Comparison of ENCODE assay signal across 27 mouse cellular contexts in genomic region chr19:27175617-27176016, GRCm38 (mm10). TPM values are rescaled to one million over a fixed set of nuclear protein-coding genes. Genes with fewer than 3 reads are reported as not detected.
DNase-seq lines count a peak whose midpoint lies in the region; ATAC-seq and TF ChIP-seq lines count a peak whose summit lies in the region.
"Had no signal": no experiment of that assay in that cellular context is flagged by ENCODE, and none has a peak within 500 bp of the region (broad histone marks: within the 10 kb centered on the region; RNA-seq: fewer than 3 reads in every experiment).

No protein-coding gene starts in this region.

- peak overlapping the region; percentile 88 for H3K27ac ChIP-seq in heart, adult 2 months
- H3K27ac ChIP-seq in midbrain, embryonic 13.5 days = no peak overlapping the region
- H3K27ac ChIP-seq: forebrain, embryonic 13.5 days; hindbrain, embryonic 10.5 days; hindbrain, postnatal 0 days; limb, embryonic 13.5 days; liver, embryonic 15.5 days; macrophage; midbrain, embryonic 10.5 days; stomach, embryonic 15.5 days had no signal

- 62% methylated on average over 1 of the region's 1 CpGs for WGBS in heart, adult 2 months
- 89% methylated on average over 1 of the region's 1 CpGs for WGBS in midbrain, embryonic 13.5 days

- peak; percentile 25 for DNase-seq in adrenal gland, postnatal 10 days
- no peak for DNase-seq in adrenal gland, adult 8-10 months
- DNase-seq in heart, adult 2 months = peak in 1 of 2 experiments; percentile 55
- no peak for DNase-seq in heart, postnatal 25 days (ENCODE audit: low spot score)
- DNase-seq in gastrocnemius, adult 8-10 months (ENCODE audit: low spot score in 2 of 2) = peak; percentile 45 to 51
- peak; percentile 21 to 55 for DNase-seq in heart, postnatal 14 days
- no peak for DNase-seq in left cerebral cortex, postnatal 36 days (ENCODE audit: low spot score in 2 of 2)
- DNase-seq: cerebellum, adult 2 months; cerebellum, postnatal 25 days; embryo, embryonic 11 days; kidney, postnatal 25 days; layer of hippocampus, postnatal 36 days; right cerebral cortex, adult 18-20 months; right cerebral cortex, postnatal 4 days; thymus, adult 18-20 months; thymus, postnatal 36 days had no signal

- no peak for ATAC-seq in midbrain, embryonic 13.5 days
- ATAC-seq: activated CD4-positive, CD25-positive, alpha-beta regulatory T cell, adult 4 months; forebrain, embryonic 13.5 days; hindbrain, postnatal 0 days; intestine, embryonic 16.5 days had no signal

- H3K4me1 ChIP-seq in heart, adult 2 months (ENCODE audit: control insufficient read depth, insufficient read depth, low read length) = peaks cover 1% of the 10 kb centered on the region; the same call in 1 of the 2 replicates
- H3K4me1 ChIP-seq in midbrain, embryonic 13.5 days (replicated peaks) = no peaks in the 10 kb centered on the region
- H3K4me1 ChIP-seq: hindbrain, embryonic 10.5 days; liver, embryonic 15.5 days; midbrain, embryonic 10.5 days had no signal

- H3K9ac ChIP-seq in heart, adult 2 months (ENCODE audit: low read depth, low read length) = no peak overlapping the region
- no peak overlapping the region for H3K9ac ChIP-seq in midbrain, embryonic 13.5 days (replicated peaks)
- H3K9ac ChIP-seq: forebrain, embryonic 13.5 days; limb, embryonic 13.5 days; liver, embryonic 15.5 days; stomach, embryonic 15.5 days had no signal

- TF ChIP-seq CTCF in heart, adult 2 months (IDR thresholded peaks at IDR 0.05) = no peak

- TF ChIP-seq POLR2A in heart, adult 2 months (IDR thresholded peaks at IDR 0.05; ENCODE audit: insufficient read depth, low read depth, low read length) = no peak

- no peak overlapping the region for H3K4me2 ChIP-seq in midbrain, embryonic 13.5 days (replicated peaks)
- H3K4me2 ChIP-seq: forebrain, embryonic 13.5 days; limb, embryonic 13.5 days; liver, embryonic 15.5 days; stomach, embryonic 15.5 days had no signal

- intact Hi-C loops in heart, adult 2 months (cut with DNase I) = loop anchor here (1.0 to 5.0 kb wide), 2 partner anchors 75 to 137 kb away; no protein-coding TSS in a partner anchor
- intact Hi-C loops in heart, postnatal 25 days (cut with DNase I) = loop anchor here (5.0 kb wide), 3 partner anchors 37 to 137 kb away; no protein-coding TSS in a partner anchor
- intact Hi-C loops in heart, postnatal 14 days (cut with DNase I) = loop anchor here (1.0 to 2.0 kb wide), 2 partner anchors 41 to 49 kb away; partner anchors contain the start of gene Vldlr
- intact Hi-C loops in left cerebral cortex, postnatal 36 days (cut with DNase I) = no loop called here

- TF ChIP-seq EP300 in heart, adult 2 months (IDR thresholded peaks at IDR 0.05; ENCODE audit: insufficient read depth, low read depth, low read length) = peak; percentile 73; the same call in 1 of the 2 replicates

- H3K79me2 ChIP-seq in heart, adult 2 months (replicated peaks; ENCODE audit: control insufficient read depth, insufficient read depth, low read length) = no peaks in the 10 kb centered on the region

- peaks cover 11% of the 10 kb centered on the region for H3K36me3 ChIP-seq in heart, adult 2 months (ENCODE audit: control insufficient read depth, insufficient read depth, low read length)
- no peaks in the 10 kb centered on the region for H3K36me3 ChIP-seq in midbrain, embryonic 13.5 days
- H3K36me3 ChIP-seq: hindbrain, embryonic 10.5 days; limb, embryonic 13.5 days; liver, embryonic 15.5 days; midbrain, embryonic 10.5 days; stomach, embryonic 15.5 days had no signal

- H3K9me3 ChIP-seq in midbrain, embryonic 13.5 days = no peaks in the 10 kb centered on the region
- H3K9me3 ChIP-seq: forebrain, embryonic 13.5 days; hindbrain, embryonic 10.5 days; limb, embryonic 13.5 days; liver, embryonic 15.5 days; midbrain, embryonic 10.5 days; stomach, embryonic 15.5 days had no signal

- H3K4me3 ChIP-seq in heart, adult 2 months = no peak overlapping the region
- no peak overlapping the region for H3K4me3 ChIP-seq in midbrain, embryonic 13.5 days (replicated peaks)
- H3K4me3 ChIP-seq: forebrain, embryonic 13.5 days; hindbrain, embryonic 10.5 days; limb, embryonic 13.5 days; liver, embryonic 15.5 days; midbrain, embryonic 10.5 days; stomach, embryonic 15.5 days had no signal

- no peaks in the 10 kb centered on the region for H3K27me3 ChIP-seq in heart, adult 2 months (ENCODE audit: control insufficient read depth, insufficient read depth, low read length)
- no peaks in the 10 kb centered on the region for H3K27me3 ChIP-seq in midbrain, embryonic 13.5 days
- H3K27me3 ChIP-seq: forebrain, embryonic 13.5 days; limb, embryonic 13.5 days; liver, embryonic 15.5 days; stomach, embryonic 15.5 days had no signal

RNA-seq across cellular contexts. Expression of gene Vldlr, which starts 40.7 kb away (rescaled TPM):
- 10 to 100 TPM; 45.6 to 52.4 TPM for total RNA-seq in adrenal gland, postnatal 10 days (2021)
- total RNA-seq in adrenal gland, adult 8-10 months (2022) = 10 to 100 TPM; 20.9 to 27.3 (median 21.9) TPM
- total RNA-seq in heart, adult 2 months (2021) = 100 to 1,000 TPM; 211 to 261 TPM
- polyA plus RNA-seq in heart, adult 2 months (2012; rRNA removed) = 72.6 and 125 TPM in 2 replicates
- total RNA-seq in heart, postnatal 25 days (2021) = 100 to 1,000 TPM; 189 to 191 TPM
- 100 to 1,000 TPM in 2 of 4 experiments, 10 to 100 TPM in 2; 67.6 to 124 (median 99.7) TPM for total RNA-seq in gastrocnemius, adult 8-10 months (2022)
- 100 to 1,000 TPM; 169 to 170 TPM for total RNA-seq in heart, postnatal 14 days (2021)
- polyA plus RNA-seq in midbrain, embryonic 13.5 days (2015; fragmentation: Nextera tagmentation; extraction: Ambion mirVana) = 29.8 and 31.6 TPM in 2 replicates
- total RNA-seq in left cerebral cortex, postnatal 36 days (2021) = 10 to 100 TPM; 58.3 to 60.9 TPM
- polyA plus RNA-seq: activated CD4-positive, CD25-positive, alpha-beta regulatory T cell, adult 4 months had no signal

Comparison
In these comparisons a context has a peak if more than half of its experiments do, and no peak if none do; other contexts are left out.
1. DNase-seq: peak in adrenal gland, postnatal 10 days (single experiment), gastrocnemius, adult 8-10 months (2 of 2) and heart, postnatal 14 days (2 of 2); none in adrenal gland, adult 8-10 months (single experiment), heart, postnatal 25 days (single experiment) and left cerebral cortex, postnatal 36 days (0 of 2).